Mouse (Mus musculus): ENCODE measurements around the gene Echdc3. TPM values are rescaled to one million over a fixed set of nuclear protein-coding genes. Genes with fewer than 3 reads are reported as not detected.

Echdc3 gene
- polyA plus RNA-seq, 1 experiment from 2014 or later: 7.0 TPM

GRCm38 (mm10) chr2:6255402-6255988 is 42.7 kb upstream of the Echdc3 start:
- WGBS: 90% methylated on average over 5 of the region's 5 CpGs
- Histone ChIP-seq H3K4me2 (replicated peaks; ENCODE audit: low read depth, low read length) (no peak overlapping the region), H3K9me3 (ENCODE audit: control insufficient read depth, low read length) (no peaks in the 10 kb centered on the region), H3K9ac (ENCODE audit: low read depth, low read length) (no peak overlapping the region), H3K4me1 (ENCODE audit: control insufficient read depth, insufficient read depth, low read length) (0 out of 2 replicates have a peak, but pooled peaks cover 5% of the 10 kb centered on the region), H3K4me3 (ENCODE audit: low read length) (no peak overlapping the region), H3K27me3 (ENCODE audit: control insufficient read depth, insufficient read depth, low read length) (peaks cover 3% of the 10 kb centered on the region; the same call in 1 of the 2 replicates), H3K27ac (ENCODE audit: low read depth, low read length) (no peak overlapping the region), H3K36me3 (ENCODE audit: control insufficient read depth, insufficient read depth, low read length) (no peaks in the 10 kb centered on the region)
- ATAC-seq (ENCODE audit: low FRiP score, low TSS enrichment): no peak

GRCm38 (mm10) chr2:6252491-6252890 is 39.7 kb upstream of the Echdc3 start:
- Histone ChIP-seq H3K36me3 (ENCODE audit: control insufficient read depth, insufficient read depth, low read length) (no peaks in the 10 kb centered on the region), H3K4me3 (ENCODE audit: low read length) (no peak overlapping the region), H3K4me1 (ENCODE audit: control insufficient read depth, insufficient read depth, low read length) (0 out of 2 replicates have a peak, but pooled peaks cover 5% of the 10 kb centered on the region), H3K27me3 (ENCODE audit: control insufficient read depth, insufficient read depth, low read length) (peaks cover 3% of the 10 kb centered on the region; the same call in 1 of the 2 replicates), H3K9ac (ENCODE audit: low read depth, low read length) (no peak overlapping the region), H3K9me3 (ENCODE audit: control insufficient read depth, low read length) (no peaks in the 10 kb centered on the region), H3K27ac (ENCODE audit: low read depth, low read length) (no peak overlapping the region), H3K4me2 (replicated peaks; ENCODE audit: low read depth, low read length) (no peak overlapping the region)
- ATAC-seq (ENCODE audit: low FRiP score, low TSS enrichment): no peak
- 88% methylated on average over 3 of the region's 3 CpGs for WGBS

GRCm38 (mm10) chr2:6251076-6251496 is 38.3 kb upstream of the Echdc3 start:
- H3K4me2 ChIP-seq (replicated peaks; ENCODE audit: low read depth, low read length): no peak overlapping the region
- ATAC-seq (ENCODE audit: low FRiP score, low TSS enrichment): no peak
- 0 out of 2 replicates have a peak, but pooled peaks cover 2% of the 10 kb centered on the region for H3K4me1 ChIP-seq (ENCODE audit: control insufficient read depth, insufficient read depth, low read length)
- no peak overlapping the region for H3K9ac ChIP-seq (ENCODE audit: low read depth, low read length)
- no peaks in the 10 kb centered on the region for H3K9me3 ChIP-seq (ENCODE audit: control insufficient read depth, low read length)
- no peaks in the 10 kb centered on the region for H3K36me3 ChIP-seq (ENCODE audit: control insufficient read depth, insufficient read depth, low read length)
- no peak overlapping the region for H3K4me3 ChIP-seq (ENCODE audit: low read length)
- no peaks in the 10 kb centered on the region for H3K27me3 ChIP-seq (ENCODE audit: control insufficient read depth, insufficient read depth, low read length)
- 75% methylated on average over 3 of the region's 3 CpGs for whole genome bisulfite sequencing
- no peak overlapping the region for H3K27ac ChIP-seq (ENCODE audit: low read depth, low read length)

- Histone ChIP-seq H3K36me3 (ENCODE audit: control insufficient read depth, insufficient read depth, low read length) (no peaks in the 10 kb centered on the region), H3K4me3 (ENCODE audit: low read length) (no peak overlapping the region), H3K4me2 (replicated peaks; ENCODE audit: low read depth, low read length) (no peak overlapping the region), H3K27ac (ENCODE audit: low read depth, low read length) (no peak overlapping the region), H3K27me3 (ENCODE audit: control insufficient read depth, insufficient read depth, low read length) (no peaks in the 10 kb centered on the region), H3K9ac (ENCODE audit: low read depth, low read length) (no peak overlapping the region), H3K4me1 (ENCODE audit: control insufficient read depth, insufficient read depth, low read length) (no peaks in the 10 kb centered on the region), H3K9me3 (ENCODE audit: control insufficient read depth, low read length) (no peaks in the 10 kb centered on the region)
- WGBS: 91% methylated on average over 5 of the region's 5 CpGs
- no peak for ATAC-seq (ENCODE audit: low FRiP score, low TSS enrichment)
These were observed 28.6 kb upstream of the Echdc3 start for GRCm38 (mm10) chr2:6241446-6241845.

- no peaks in the 10 kb centered on the region for H3K27me3 ChIP-seq (ENCODE audit: control insufficient read depth, insufficient read depth, low read length)
- H3K4me2 ChIP-seq (replicated peaks; ENCODE audit: low read depth, low read length): no peak overlapping the region
- no peak overlapping the region for H3K27ac ChIP-seq (ENCODE audit: low read depth, low read length)
- no peaks in the 10 kb centered on the region for H3K36me3 ChIP-seq (ENCODE audit: control insufficient read depth, insufficient read depth, low read length)
- no peak for ATAC-seq (ENCODE audit: low FRiP score, low TSS enrichment)
- H3K4me3 ChIP-seq (ENCODE audit: low read length): no peak overlapping the region
- H3K4me1 ChIP-seq (ENCODE audit: control insufficient read depth, insufficient read depth, low read length): no peaks in the 10 kb centered on the region
- WGBS: 59% methylated on average over 1 of the region's 1 CpGs
- no peaks in the 10 kb centered on the region for H3K9me3 ChIP-seq (ENCODE audit: control insufficient read depth, low read length)
- H3K9ac ChIP-seq (ENCODE audit: low read depth, low read length): no peak overlapping the region
These were observed 27.2 kb upstream of the Echdc3 start for GRCm38 (mm10) chr2:6240072-6240471.

- no peaks in the 10 kb centered on the region for H3K4me1 ChIP-seq (ENCODE audit: control insufficient read depth, insufficient read depth, low read length)
- no peaks in the 10 kb centered on the region for H3K27me3 ChIP-seq (ENCODE audit: control insufficient read depth, insufficient read depth, low read length)
- H3K36me3 ChIP-seq (ENCODE audit: control insufficient read depth, insufficient read depth, low read length): no peaks in the 10 kb centered on the region
- ATAC-seq (ENCODE audit: low FRiP score, low TSS enrichment): no peak
- no peak overlapping the region for H3K4me2 ChIP-seq (replicated peaks; ENCODE audit: low read depth, low read length)
- 77% methylated on average over 4 of the region's 4 CpGs for WGBS
- H3K4me3 ChIP-seq (ENCODE audit: low read length): no peak overlapping the region
- no peak overlapping the region for H3K9ac ChIP-seq (ENCODE audit: low read depth, low read length)
- H3K9me3 ChIP-seq (ENCODE audit: control insufficient read depth, low read length): no peaks in the 10 kb centered on the region
- no peak overlapping the region for H3K27ac ChIP-seq (ENCODE audit: low read depth, low read length)
These were observed 26.5 kb upstream of the Echdc3 start for GRCm38 (mm10) chr2:6239333-6239732.

- no peak for ATAC-seq (ENCODE audit: low FRiP score, low TSS enrichment)
- no peaks in the 10 kb centered on the region for H3K27me3 ChIP-seq (ENCODE audit: control insufficient read depth, insufficient read depth, low read length)
- no peaks in the 10 kb centered on the region for H3K9me3 ChIP-seq (ENCODE audit: control insufficient read depth, low read length)
- no peak overlapping the region for H3K9ac ChIP-seq (ENCODE audit: low read depth, low read length)
- no peak overlapping the region for H3K4me3 ChIP-seq (ENCODE audit: low read length)
- H3K4me1 ChIP-seq (ENCODE audit: control insufficient read depth, insufficient read depth, low read length): no peaks in the 10 kb centered on the region
- no peak overlapping the region for H3K27ac ChIP-seq (ENCODE audit: low read depth, low read length)
- 40% methylated on average over 2 of the region's 2 CpGs for WGBS
- H3K36me3 ChIP-seq (ENCODE audit: control insufficient read depth, insufficient read depth, low read length): no peaks in the 10 kb centered on the region
- H3K4me2 ChIP-seq (replicated peaks; ENCODE audit: low read depth, low read length): no peak overlapping the region
These were observed 25.8 kb upstream of the Echdc3 start for GRCm38 (mm10) chr2:6238679-6239078.

GRCm38 (mm10) chr2:6238244-6238643 is 25.4 kb upstream of the Echdc3 start:
- ATAC-seq (ENCODE audit: low FRiP score, low TSS enrichment): 0 out of 2 replicates have a peak, but pooled peaks have one; percentile 6
- Histone ChIP-seq H3K9me3 (ENCODE audit: control insufficient read depth, low read length) (no peaks in the 10 kb centered on the region), H3K4me3 (ENCODE audit: low read length) (no peak overlapping the region), H3K4me2 (replicated peaks; ENCODE audit: low read depth, low read length) (no peak overlapping the region), H3K27ac (ENCODE audit: low read depth, low read length) (no peak overlapping the region), H3K9ac (ENCODE audit: low read depth, low read length) (no peak overlapping the region), H3K4me1 (ENCODE audit: control insufficient read depth, insufficient read depth, low read length) (no peaks in the 10 kb centered on the region), H3K36me3 (ENCODE audit: control insufficient read depth, insufficient read depth, low read length) (no peaks in the 10 kb centered on the region), H3K27me3 (ENCODE audit: control insufficient read depth, insufficient read depth, low read length) (no peaks in the 10 kb centered on the region)
- 43% methylated on average over 4 of the region's 4 CpGs for WGBS

- no peak overlapping the region for H3K9ac ChIP-seq (ENCODE audit: low read depth, low read length)
- H3K36me3 ChIP-seq (ENCODE audit: control insufficient read depth, insufficient read depth, low read length): no peaks in the 10 kb centered on the region
- no peaks in the 10 kb centered on the region for H3K9me3 ChIP-seq (ENCODE audit: control insufficient read depth, low read length)
- H3K27ac ChIP-seq (ENCODE audit: low read depth, low read length): no peak overlapping the region
- no peak overlapping the region for H3K4me2 ChIP-seq (replicated peaks; ENCODE audit: low read depth, low read length)
- no peak overlapping the region for H3K4me3 ChIP-seq (ENCODE audit: low read length)
- H3K4me1 ChIP-seq (ENCODE audit: control insufficient read depth, insufficient read depth, low read length): no peaks in the 10 kb centered on the region
- no peaks in the 10 kb centered on the region for H3K27me3 ChIP-seq (ENCODE audit: control insufficient read depth, insufficient read depth, low read length)
- no peak for ATAC-seq (ENCODE audit: low FRiP score, low TSS enrichment)
- 72% methylated on average over 6 of the region's 6 CpGs for WGBS
These were observed 20.5 kb upstream of the Echdc3 start for GRCm38 (mm10) chr2:6233353-6233752.

Measured in kidney, embryonic 14.5 days (tissue).